Mouse (Mus musculus) right cerebral cortex, adult 18-20 months (tissue): ENCODE data around the gene Celf5.

Source experiments
- DNase-seq: peaks from one replicate; pipeline ENCODE4 v3.0.0; 2022; ENCODE audit warnings: mixed read lengths

The Celf5 gene

GRCm38 (mm10) chr10:81497401-81498270 lies 15.1 kb upstream of the Celf5 start:
- no peak for DNase-seq

GRCm38 (mm10) chr10:81496969-81497368 lies 14.5 kb upstream of the Celf5 start:
- no peak for DNase-seq

GRCm38 (mm10) chr10:81496264-81496901 lies 13.9 kb upstream of the Celf5 start, which contains the start of gene Ncln:
TSS of gene Ncln (minus strand) at chr10:81496392.
- peak; percentile 99 for DNase-seq

GRCm38 (mm10) chr10:81495616-81496263 lies 13.2 kb upstream of the Celf5 start:
- DNase-seq, result no peak

- DNase-seq, result no peak
Measured at GRCm38 (mm10) chr10:81495151-81495550, 12.6 kb upstream of the Celf5 start.

GRCm38 (mm10) chr10:81494260-81495041 lies 11.9 kb upstream of the Celf5 start:
- no peak for DNase-seq

- DNase-seq, result no peak
Measured at GRCm38 (mm10) chr10:81493601-81494220, 11.2 kb upstream of the Celf5 start.

- no peak for DNase-seq
Measured at GRCm38 (mm10) chr10:81492606-81493240, 10.2 kb upstream of the Celf5 start.

- no peak for DNase-seq
Measured at GRCm38 (mm10) chr10:81491018-81491417, 8.5 kb upstream of the Celf5 start.

GRCm38 (mm10) chr10:81489941-81490340 lies 7.4 kb upstream of the Celf5 start:
- DNase-seq, result no peak

GRCm38 (mm10) chr10:81488081-81488480 lies 5.6 kb upstream of the Celf5 start:
- no peak for DNase-seq

- no peak for DNase-seq
Measured at GRCm38 (mm10) chr10:81486496-81486895, 4.0 kb upstream of the Celf5 start.

- DNase-seq, result no peak
Measured at GRCm38 (mm10) chr10:81485479-81486018, 3.0 kb upstream of the Celf5 start.

GRCm38 (mm10) chr10:81485060-81485449 lies 2.5 kb upstream of the Celf5 start:
- no peak for DNase-seq

- no peak for DNase-seq
Measured at GRCm38 (mm10) chr10:81484441-81485059, 2.0 kb upstream of the Celf5 start.

GRCm38 (mm10) chr10:81483983-81484382 lies 1.5 kb upstream of the Celf5 start:
- DNase-seq, result no peak

GRCm38 (mm10) chr10:81481605-81482532 lies 640 bp downstream of the Celf5 start:
- DNase-seq, result no peak

GRCm38 (mm10) chr10:81474461-81474860 lies 8.0 kb downstream of the Celf5 start:
- no peak for DNase-seq

GRCm38 (mm10) chr10:81473003-81473451 lies 9.5 kb downstream of the Celf5 start:
- peak; percentile 96 for DNase-seq
